Mouse (Mus musculus) kidney, adult 2 months (tissue): ENCODE data around the gene Cldn7.

Source experiments
- CTCF ChIP-seq: fragments of 200-500 bp; conservative IDR thresholded peaks from 2 replicates; pipeline ENCODE4 v1.5.1; 2011; ENCODE audit warnings: low read depth, mild to moderate bottlenecking, control low read depth, low read length, moderate library complexity, mixed read lengths; ENCODE audit not compliant: insufficient read depth, insufficient read length
- POLR2A ChIP-seq: fragments of 200-500 bp; IDR thresholded peaks from one replicate; pipeline ENCODE4 v1.6.1; 2011; ENCODE audit warnings: low read depth, low read length, control low read depth

GRCm38 (mm10) chr11:69968793-69969192 is 4.2 kb downstream of the Cldn7 start:
- TF ChIP-seq CTCF: no peak
- no peak for TF ChIP-seq POLR2A
